Mouse (Mus musculus): ENCODE results near the gene Phox2a.

Phox2a gene

GRCm38 (mm10) chr7:101817861-101818401 lies at the start of gene Phox2a:
Gene Phox2a (plus strand): TSS chr7:101818313.
- in situ Hi-C loops (cut with MboI, MseI): no loop called here

DNA sequence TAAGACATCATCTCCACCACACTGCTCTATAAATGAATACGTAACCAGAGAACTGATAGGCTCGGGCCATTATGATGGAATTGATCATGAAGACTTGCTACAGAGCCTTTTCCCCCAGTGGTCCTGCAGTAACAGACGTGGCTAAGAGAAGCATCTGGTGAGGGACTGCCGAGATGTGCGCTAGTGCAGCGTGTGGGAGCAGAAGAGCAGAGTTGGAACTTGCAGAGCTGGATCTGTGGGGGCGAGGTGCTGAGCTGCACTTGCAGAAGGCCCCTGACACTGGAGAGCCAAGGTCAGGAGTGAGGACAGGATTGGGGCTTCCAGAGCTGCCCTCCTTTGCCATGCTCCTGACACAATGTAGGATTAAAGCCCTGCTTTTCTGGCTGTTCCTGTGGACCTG lies 48.1 kb upstream of the Phox2a start:
- in situ Hi-C loops (cut with MboI, MseI): no loop called here

DNA sequence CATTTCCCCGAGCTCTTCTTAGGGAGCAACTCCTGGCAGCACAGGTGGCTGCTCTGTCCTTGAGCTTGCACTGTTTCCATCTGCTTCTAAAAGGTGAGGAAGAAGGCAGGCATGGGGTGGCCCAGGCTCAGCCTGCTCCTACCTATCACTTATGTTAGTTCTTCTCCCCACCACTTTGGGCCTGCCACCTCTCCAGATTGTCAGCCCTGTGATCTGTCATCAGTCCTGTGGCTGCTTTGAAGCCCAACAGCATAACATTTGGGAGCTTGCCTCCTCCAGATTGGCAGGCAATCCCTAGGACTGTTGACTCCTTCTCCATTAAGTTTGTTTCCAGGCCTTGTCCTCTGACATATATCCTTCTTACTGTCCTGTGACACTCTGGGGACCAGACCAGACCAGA lies 46.5 kb upstream of the Phox2a start:
- in situ Hi-C loops (cut with MboI, MseI): no loop called here

- in situ Hi-C loops (cut with MboI, MseI): no loop called here
Observed at GRCm38 (mm10) chr7:101772687-101773086, 45.4 kb upstream of the Phox2a start.

- in situ Hi-C loops (cut with MboI, MseI): no loop called here
Observed at GRCm38 (mm10) chr7:101777053-101777452, 41.1 kb upstream of the Phox2a start.

DNA sequence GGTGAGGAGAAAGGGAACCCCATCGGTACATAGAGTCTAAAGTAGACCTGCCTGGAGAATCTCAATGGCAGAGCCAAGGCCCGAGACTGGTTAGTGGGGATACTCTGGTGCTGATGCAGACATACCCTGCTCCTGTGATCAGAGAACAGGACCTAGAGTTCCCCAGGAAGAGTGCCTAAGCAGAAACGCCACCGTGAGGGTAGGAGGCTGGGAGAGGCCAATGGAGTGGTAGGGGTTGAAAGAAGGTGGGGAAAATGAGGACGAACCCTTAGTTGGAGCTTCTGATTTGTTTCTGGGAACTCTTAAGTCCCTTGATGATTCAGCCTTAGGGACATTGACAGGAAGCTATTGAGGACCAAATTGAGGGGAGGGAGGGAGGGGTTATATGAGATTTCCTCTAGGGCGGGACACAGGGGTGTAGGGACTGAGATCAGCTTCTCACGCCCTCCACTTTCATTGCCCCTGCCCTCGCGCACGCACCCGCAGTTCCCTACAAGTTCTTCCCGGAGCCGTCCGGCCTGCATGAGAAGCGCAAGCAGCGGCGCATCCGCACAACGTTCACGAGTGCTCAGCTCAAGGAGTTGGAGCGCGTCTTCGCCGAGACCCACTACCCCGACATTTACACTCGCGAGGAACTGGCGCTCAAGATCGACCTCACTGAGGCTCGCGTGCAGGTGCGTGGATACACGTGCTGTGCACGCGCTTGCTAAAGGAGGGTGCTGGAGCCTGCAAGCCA lies 2.4 kb downstream of the Phox2a start:
- in situ Hi-C loops (cut with MboI, MseI): no loop called here

DNA sequence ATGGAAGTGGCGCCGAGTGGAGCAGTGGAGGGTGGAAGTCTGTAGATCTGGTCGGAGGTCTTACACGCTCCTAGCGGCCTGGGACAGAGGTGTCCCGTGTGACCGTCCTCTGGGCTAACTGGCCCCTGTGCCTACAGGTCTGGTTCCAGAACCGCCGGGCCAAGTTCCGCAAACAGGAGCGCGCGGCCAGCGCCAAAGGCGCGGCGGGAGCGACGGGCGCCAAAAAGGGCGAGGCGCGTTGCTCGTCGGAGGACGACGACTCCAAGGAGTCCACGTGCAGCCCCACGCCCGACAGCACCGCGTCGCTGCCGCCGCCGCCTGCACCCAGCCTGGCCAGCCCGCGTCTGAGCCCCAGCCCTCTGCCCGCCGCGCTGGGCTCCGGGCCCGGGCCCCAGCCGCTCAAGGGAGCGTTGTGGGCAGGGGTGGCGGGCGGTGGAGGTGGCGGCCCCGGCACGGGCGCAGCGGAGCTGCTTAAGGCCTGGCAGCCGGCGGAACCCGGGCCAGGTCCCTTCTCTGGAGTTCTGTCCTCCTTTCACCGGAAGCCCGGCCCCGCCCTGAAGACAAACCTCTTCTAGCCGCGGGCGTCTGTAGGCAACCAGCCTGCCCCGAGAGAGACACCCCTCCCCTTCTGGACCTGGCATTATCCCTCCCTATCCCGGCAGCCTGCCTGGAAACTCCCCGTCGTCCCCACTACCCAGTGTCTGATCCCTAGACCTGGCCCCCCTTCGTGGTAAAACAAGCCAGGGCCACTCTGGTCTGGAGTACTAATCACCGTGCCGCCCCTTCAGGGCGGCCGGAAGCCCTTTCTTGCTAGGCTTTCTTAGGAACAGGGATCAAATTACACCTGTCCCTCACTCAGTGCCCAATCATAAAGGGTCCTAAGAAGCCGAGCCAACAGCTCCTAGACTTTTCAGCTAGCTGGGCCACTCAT lies 3.7 kb downstream of the Phox2a start:
- in situ Hi-C loops (cut with MboI, MseI): no loop called here

DNA sequence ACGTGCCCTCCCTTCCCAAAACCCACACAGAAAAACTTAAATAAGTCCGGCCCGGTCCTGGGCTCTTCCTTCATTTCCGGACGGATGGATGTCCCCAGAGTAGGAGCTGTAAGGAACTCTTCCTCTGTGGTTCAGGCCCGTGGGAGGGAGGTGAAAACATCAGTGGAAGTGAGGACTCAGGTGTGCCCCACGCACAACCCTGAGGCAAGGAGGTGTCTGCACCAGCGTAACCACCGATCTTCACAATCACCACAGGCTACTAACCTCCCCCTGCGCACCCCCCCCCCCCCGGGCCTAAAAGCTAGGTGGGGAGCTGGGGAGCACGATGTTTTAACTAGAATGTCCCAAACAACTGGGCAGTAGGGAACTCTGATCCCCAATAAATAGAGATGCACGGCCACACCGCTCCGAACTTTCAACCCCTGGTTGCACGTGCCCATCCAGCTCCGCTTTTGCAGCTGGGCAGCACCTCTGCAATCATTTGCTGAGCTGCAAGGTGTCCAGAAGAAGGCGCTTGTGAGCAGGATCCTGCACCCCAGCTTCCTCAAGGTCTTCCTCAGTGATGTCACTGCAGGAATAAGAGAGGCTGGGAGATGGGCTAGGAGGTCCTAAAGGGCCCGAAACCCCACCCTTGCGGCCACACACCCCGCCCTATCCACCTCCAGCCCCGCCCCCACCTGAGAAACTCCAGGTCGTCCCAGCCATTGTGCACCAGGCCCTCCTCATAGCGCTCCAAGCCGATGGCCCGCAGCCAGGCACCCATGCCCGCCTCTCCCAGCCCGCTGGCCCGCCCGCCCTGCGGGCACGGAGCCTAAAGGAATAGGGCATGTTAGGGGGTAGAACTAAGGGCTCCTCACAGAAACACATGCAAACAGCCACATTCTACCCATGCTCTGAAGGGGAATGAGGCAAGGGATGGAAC lies 5.0 kb downstream of the Phox2a start:
- in situ Hi-C loops (cut with MboI, MseI): no loop called here

DNA sequence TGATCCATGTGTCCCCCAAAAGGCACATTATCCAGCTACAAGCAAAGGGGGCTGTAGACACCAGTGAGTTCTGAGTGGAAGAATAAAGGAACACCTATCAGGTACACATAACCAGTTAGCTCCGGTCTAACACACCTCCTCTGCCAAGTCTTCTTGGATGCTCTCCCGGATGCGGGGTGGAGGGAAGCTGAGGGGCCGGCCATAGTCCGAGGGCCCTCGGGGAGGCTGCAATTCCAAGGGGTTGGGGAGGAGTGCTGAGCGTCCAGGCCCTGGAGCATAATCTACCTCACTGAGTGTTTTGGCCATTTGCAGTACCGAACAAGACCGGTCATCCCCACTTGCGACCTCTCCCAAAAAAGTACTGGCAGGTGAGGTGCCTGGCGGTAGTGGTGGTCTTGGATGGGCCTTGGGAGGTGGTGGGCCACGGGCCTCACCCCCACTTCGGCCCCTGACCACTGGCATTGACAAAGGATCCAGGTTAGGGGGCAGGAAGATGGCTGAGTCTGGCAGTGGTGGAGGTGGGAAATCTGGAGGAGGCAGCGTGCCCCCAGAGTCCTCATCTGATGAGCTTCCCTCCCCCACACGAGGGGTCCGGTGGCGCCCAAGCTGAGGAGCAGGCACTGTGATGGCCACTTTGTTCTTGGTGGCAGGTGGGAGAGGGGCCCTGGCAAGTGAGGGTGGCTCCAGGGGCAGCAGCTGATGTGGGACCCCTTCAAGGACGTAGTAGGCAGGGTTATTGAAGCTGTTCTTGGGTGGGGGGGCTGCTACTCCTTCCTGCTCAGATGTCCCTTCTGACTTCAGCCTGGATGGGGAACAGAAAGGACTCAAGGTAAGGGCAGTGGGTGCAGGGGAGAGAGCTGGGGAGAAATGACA lies 5.9 kb downstream of the Phox2a start:
- in situ Hi-C loops (cut with MboI, MseI): no loop called here

GRCm38 (mm10) chr7:101830373-101830772 lies 12.3 kb downstream of the Phox2a start:
- in situ Hi-C loops (cut with MboI, MseI): loop anchor here (25.0 kb wide), 1 partner anchor 168 kb away; the partner anchor contains the start of gene Clpb

GRCm38 (mm10) chr7:101831437-101831836 lies 13.3 kb downstream of the Phox2a start:
- in situ Hi-C loops (cut with MboI, MseI): loop anchor here (25.0 kb wide), 1 partner anchor 169 kb away; the partner anchor contains the start of gene Clpb

DNA sequence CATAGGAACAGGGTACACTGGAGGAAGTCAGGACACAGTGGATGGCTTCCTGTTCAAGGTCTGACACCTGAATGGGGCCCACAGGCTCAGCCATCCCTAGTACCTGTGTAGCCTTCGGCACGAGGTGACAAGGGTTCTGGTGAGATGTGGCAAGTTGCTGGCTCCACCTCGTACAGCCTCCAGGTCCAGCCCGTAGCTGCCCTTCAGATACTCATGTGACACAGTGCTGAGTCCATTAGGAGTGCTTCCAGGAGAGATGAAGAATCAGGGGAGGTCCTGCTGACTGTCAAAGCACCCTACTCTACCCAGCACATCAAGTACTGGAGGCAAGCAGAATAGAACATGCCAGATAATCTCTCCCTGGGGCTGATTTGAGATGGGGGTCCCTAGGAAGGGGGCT lies 14.3 kb downstream of the Phox2a start:
- in situ Hi-C loops (cut with MboI, MseI): loop anchor here (25.0 kb wide), 1 partner anchor 170 kb away; the partner anchor contains the start of gene Clpb

DNA sequence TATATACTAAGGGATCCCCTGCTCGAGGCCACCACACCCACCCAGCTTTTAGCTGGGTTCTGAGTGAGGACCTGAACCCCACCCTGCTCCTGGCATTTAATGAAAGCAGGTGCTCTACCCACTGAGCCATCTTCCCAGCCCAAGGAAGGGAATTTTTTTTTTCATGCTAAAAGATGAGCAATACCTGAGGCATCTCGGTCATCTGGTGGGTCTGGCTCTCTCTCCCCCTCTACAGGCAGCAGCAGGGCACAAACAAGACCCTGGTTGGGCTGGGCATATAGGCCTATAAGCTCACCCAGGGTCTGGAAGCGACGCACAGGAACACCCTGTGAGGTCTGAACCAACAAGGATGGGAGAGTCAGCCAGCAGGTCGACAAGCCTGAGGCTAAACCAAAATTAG lies 15.2 kb downstream of the Phox2a start:
- in situ Hi-C loops (cut with MboI, MseI): loop anchor here (25.0 kb wide), 1 partner anchor 171 kb away; the partner anchor contains the start of gene Clpb

DNA sequence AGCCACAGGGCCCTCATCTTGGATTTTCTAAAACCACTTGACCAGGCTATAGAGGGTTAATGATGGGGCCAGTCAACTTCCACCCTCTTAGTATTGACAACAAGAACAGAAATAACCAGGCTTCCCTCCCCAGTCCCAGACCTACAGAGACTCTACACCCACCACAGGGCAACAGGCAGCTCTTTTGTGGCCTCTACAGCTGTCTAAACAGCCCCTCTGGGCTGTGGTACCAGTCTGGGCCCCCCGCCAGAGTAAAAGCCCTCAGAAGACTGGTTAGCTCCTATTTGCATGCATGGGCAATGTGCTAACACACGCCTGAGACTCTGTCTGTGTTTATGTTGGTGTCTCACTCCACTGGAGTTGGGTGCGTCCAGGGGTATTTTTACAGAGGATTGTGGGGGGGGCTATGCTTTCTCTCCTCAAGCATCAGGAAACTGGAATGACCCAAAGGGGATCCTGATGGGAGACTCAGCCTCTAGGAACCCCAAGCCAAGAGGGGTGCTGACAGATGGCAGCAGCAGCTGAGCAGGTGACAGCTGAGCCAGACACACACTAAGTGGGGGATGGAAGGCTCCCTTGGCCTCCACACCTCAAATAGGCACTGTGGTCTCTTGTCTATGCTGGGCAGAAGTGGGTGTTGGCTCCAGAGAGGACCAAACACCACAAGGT lies 15.9 kb downstream of the Phox2a start:
- in situ Hi-C loops (cut with MboI, MseI): loop anchor here (25.0 kb wide), 1 partner anchor 172 kb away; the partner anchor contains the start of gene Clpb

- in situ Hi-C loops (cut with MboI, MseI): loop anchor here (25.0 kb wide), 1 partner anchor 173 kb away; the partner anchor contains the start of gene Clpb
Observed at GRCm38 (mm10) chr7:101834903-101835302, 16.8 kb downstream of the Phox2a start.

DNA sequence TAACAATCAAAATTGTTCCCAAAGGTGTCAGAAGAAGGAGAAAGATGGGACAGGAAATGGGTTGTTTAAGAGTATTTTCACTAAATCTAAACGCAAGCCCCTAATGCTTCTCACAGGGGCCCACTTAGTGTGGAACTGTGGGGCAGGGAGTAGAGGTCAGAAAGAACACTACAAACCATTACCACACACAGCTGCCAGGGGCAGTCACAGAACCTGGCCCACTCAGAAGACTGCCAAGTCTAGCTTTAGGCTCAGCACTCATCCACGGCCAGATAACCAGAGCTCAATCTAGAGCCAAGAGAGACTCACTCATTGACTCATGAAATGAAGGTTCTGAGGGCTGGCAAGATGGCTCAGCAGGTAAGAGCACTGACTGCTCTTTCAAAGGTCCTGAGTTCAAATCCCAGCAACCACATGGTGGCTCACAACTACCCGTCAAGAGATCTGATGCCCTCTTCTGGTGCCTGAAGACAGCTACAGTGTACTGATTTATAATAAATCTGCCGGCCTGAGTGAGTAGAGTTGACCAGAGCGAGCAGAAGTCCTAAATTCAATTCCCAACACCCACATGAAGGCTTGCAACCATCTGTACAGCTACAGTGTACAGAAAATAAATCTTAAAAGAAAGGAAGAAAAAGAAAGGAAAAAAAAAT lies 17.5 kb downstream of the Phox2a start:
- in situ Hi-C loops (cut with MboI, MseI): loop anchor here (25.0 kb wide), 1 partner anchor 173 kb away; the partner anchor contains the start of gene Clpb

- in situ Hi-C loops (cut with MboI, MseI): loop anchor here (25.0 kb wide), 1 partner anchor 174 kb away; the partner anchor contains the start of gene Clpb
Observed at GRCm38 (mm10) chr7:101836271-101837153, 18.4 kb downstream of the Phox2a start.
